Mouse (Mus musculus) embryonic facial prominence, embryonic 14.5 days (tissue): ENCODE results near the gene Mrpl12. TPM values are rescaled to one million over a fixed set of nuclear protein-coding genes. Genes with fewer than 3 reads are reported as not detected.

Experiments used
- ATAC-seq: fragments of 200-750 bp; cut with Nextera tagmentation; 2 replicates; pipeline ENCODE4 v1.8.0; 2017; ENCODE audit warnings: low read depth, moderate number of reproducible peaks, moderate TSS enrichment
- DNase-seq: peaks from one replicate; pipeline ENCODE4 v3.0.0-alpha.2; 2015; ENCODE audit warnings: low spot score
- H3K27ac ChIP-seq: fragments of 300-500 bp; sonication (generic); replicated peaks from 2 replicates; pipeline ENCODE4 v1.5.1; 2014; ENCODE audit warnings: low read depth, mild to moderate bottlenecking, low read length, moderate library complexity
- H3K27me3 ChIP-seq: fragments of 300-500 bp; sonication (generic); replicated peaks from 2 replicates; pipeline ENCODE4 v1.6.1; 2014; ENCODE audit warnings: low read length; ENCODE audit not compliant: control insufficient read depth, insufficient read depth
- H3K36me3 ChIP-seq: fragments of 300-500 bp; sonication (generic); 2 replicates; pipeline ENCODE4 v1.6.1; 2014; ENCODE audit warnings: low read length, mixed read lengths; ENCODE audit not compliant: control insufficient read depth, insufficient read depth
- H3K4me1 ChIP-seq: fragments of 300-500 bp; sonication (generic); 2 replicates; pipeline ENCODE4 v1.6.1; 2014; ENCODE audit warnings: antibody characterized with exemption, low read length; ENCODE audit not compliant: control insufficient read depth, insufficient read depth
- H3K4me2 ChIP-seq: fragments of 300-500 bp; sonication (generic); 2 replicates; pipeline ENCODE4 v1.6.1; 2014; ENCODE audit warnings: low read depth, mild to moderate bottlenecking, low read length, moderate library complexity, mixed read lengths
- H3K4me3 ChIP-seq: fragments of 300-500 bp; sonication (generic); 2 replicates; pipeline ENCODE4 v1.5.1; 2014; ENCODE audit warnings: low read depth, mild to moderate bottlenecking, low read length
- H3K9ac ChIP-seq: fragments of 300-500 bp; sonication (generic); 2 replicates; pipeline ENCODE4 v1.6.1; 2014; ENCODE audit warnings: low read depth, mild to moderate bottlenecking, low read length, moderate library complexity, mixed read lengths
- H3K9me3 ChIP-seq: fragments of 300-500 bp; sonication (generic); 2 replicates; pipeline ENCODE4 v1.6.1; 2016; ENCODE audit warnings: low read length; ENCODE audit not compliant: control insufficient read depth
- WGBS: fragments of 180-500 bp; shearing (Covaris S2); extraction: QIAGEN DNeasy Blood & Tissue Kit; methylation state at CpG from one replicate; pipeline ENCODE4 v1.1.7; 2014; 5-methylcytosine and 5-hydroxymethylcytosine counted together
- polyA plus RNA-seq: library from polyadenylated mRNA; unstranded; fragments of >200 nt; fragmentation: Nextera tagmentation; extraction: Ambion mirVana; gene quantifications from 2 replicates; pipeline ENCODE4 v1.2.1, GENCODE M21; 2014

The Mrpl12 gene
- polyA plus RNA-seq, 1 experiment from 2014 or later = 148 TPM

DNA sequence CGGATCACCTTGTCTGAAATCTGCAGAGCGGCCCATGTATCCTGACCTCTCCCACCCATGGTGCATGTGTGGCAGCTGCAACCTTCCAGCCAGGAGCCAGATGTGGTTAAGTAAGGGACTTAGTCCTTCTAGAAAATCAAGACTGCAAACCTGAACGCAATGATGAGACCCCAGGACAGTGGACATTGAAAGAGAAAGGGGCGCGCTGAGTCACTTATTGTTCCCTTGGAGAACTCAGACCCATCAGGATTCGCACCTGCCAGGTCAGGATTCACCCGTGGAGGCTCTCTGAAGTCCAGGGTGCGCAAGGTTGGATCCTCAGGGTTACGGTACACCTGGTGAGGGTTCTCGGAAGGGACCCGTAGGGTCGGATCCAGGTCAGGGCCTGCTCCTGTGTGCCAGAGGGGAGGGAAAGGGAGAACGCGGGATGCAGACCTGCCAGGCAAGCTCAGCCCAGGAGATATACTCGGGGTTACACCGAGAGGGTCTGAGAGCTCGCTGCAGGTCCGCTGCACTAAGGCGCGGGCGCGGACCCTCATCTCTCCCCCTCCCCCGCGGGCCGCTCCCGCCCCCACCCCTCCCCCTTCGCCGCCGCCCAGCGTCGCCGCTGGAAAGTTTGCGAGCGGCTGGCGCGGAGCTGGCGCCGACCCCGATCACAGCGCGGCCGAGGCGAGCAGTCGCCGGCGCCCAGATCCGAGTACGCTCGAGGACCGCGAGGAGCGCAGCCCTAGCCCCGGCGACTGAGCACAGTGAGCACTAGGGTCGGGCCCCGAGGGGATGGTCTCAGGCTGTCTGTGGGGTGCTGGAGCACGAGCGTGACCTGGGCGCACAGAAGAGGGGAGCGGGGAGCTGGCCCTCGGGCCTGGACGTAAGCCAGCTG lies 45.9 kb downstream of the Mrpl12 start, which contains the start of gene Gcgr:
TSS of gene Gcgr (plus strand) at position 615 of the 880 bp plus-strand sequence.
- peak within 1 kb of the TSS; percentile 66 for H3K9ac ChIP-seq
- H3K27ac ChIP-seq = no peak within 1 kb of the TSS
- 0 out of 2 replicates have a peak, but pooled peaks cover 4% of the 10 kb centered on the region for H3K4me1 ChIP-seq
- no peaks in the 10 kb centered on the region for H3K36me3 ChIP-seq
- 13% methylated on average over 27 of the region's 62 CpGs for WGBS
- no peaks in the 10 kb centered on the region for H3K9me3 ChIP-seq
- H3K4me2 ChIP-seq = peak within 1 kb of the TSS; percentile 88
- H3K4me3 ChIP-seq = peak within 1 kb of the TSS; percentile 44
- DNase-seq (no peak), ATAC-seq (peak; percentile 41)
- peaks cover 57% of the 10 kb centered on the region for H3K27me3 ChIP-seq

DNA sequence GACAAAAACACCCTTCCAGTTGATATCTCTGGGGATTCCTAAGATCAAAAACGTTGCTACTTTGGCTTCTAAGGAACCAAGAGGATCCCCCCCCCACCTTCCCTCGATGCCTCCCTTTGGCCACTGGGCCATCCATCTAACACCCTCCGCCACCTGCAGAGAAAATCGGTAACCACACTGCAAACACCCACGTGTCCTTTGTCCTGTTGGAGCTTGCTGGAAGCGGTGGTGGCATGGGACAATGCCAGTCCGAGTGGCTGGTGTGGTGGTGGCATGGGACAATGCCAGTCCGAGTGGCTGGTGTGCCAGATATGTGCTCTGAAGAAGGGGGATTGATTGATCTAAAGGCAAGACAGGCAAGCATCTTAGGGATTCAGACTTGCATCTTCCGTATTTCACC lies 47.2 kb downstream of the Mrpl12 start:
- no peak overlapping the region for H3K4me2 ChIP-seq
- H3K4me1 ChIP-seq = 0 out of 2 replicates have a peak, but pooled peaks cover 4% of the 10 kb centered on the region

DNA sequence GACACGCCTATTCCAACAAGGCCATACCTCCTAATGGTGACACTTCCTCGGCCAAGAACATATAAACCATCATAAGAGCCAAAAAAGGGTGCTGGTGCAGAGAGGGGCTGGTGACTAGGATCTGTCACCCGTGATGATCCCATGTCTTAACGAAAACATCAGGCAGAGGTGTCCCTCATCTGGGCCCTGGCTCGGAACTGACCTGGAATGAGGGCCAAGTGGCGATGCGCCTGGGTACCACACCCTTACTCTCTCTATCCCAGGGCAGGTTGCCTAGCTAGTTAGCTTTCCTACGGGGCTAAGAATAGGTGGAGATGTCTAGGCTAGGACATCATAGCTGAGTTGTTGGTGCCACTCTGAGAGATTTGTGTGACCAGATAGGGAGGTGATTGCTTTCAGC lies 49.7 kb downstream of the Mrpl12 start:
- Histone ChIP-seq H3K9ac (no peak overlapping the region), H3K9me3 (no peaks in the 10 kb centered on the region), H3K27ac (no peak overlapping the region), H3K36me3 (no peaks in the 10 kb centered on the region), H3K4me1 (peaks cover 11% of the 10 kb centered on the region), H3K4me3 (no peak overlapping the region), H3K27me3 (peaks cover 46% of the 10 kb centered on the region), H3K4me2 (no peak overlapping the region)
- WGBS = 82% methylated on average over 8 of the region's 8 CpGs
- ATAC-seq (no peak), DNase-seq (no peak)

More for the DNA sequence above, 47.2 kb downstream of the Mrpl12 start:
- Histone ChIP-seq H3K27ac (no peak overlapping the region), H3K9me3 (no peaks in the 10 kb centered on the region), H3K4me3 (no peak overlapping the region), H3K27me3 (peaks cover 57% of the 10 kb centered on the region), H3K9ac (no peak overlapping the region), H3K36me3 (no peaks in the 10 kb centered on the region)
- 30% methylated on average over 9 of the region's 9 CpGs for WGBS
- DNase-seq = no peak
- ATAC-seq = no peak

- ATAC-seq = no peak
- no peak overlapping the region for H3K4me3 ChIP-seq
- no peak overlapping the region for H3K9ac ChIP-seq
- H3K4me1 ChIP-seq = peaks cover 20% of the 10 kb centered on the region
- H3K9me3 ChIP-seq = no peaks in the 10 kb centered on the region
- WGBS = 69% methylated on average over 3 of the region's 3 CpGs
- DNase-seq = no peak
- H3K36me3 ChIP-seq = no peaks in the 10 kb centered on the region
- peaks cover 35% of the 10 kb centered on the region for H3K27me3 ChIP-seq
- H3K4me2 ChIP-seq = no peak overlapping the region
- no peak overlapping the region for H3K27ac ChIP-seq
These were observed 50.7 kb downstream of the Mrpl12 start for GRCm38 (mm10) chr11:120535145-120535544.

DNA sequence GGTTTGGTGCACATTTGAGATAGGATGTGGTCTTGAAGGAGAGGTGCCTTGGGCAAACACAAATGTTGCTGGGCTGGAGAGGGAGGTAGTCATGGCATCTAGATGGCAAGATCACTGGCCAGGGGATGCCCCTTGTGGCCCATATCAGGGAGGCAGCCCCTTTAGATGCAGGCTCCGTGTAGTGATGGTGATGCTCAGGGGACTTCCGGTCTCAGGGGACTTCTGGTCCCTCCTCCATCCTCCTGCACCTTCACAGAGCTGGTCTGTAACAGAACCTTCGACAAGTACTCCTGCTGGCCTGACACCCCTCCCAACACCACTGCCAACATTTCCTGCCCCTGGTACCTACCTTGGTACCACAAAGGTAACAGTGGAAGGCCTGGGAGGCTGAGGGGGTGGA lies 51.4 kb downstream of the Mrpl12 start:
- Histone ChIP-seq H3K9ac (no peak overlapping the region), H3K4me3 (no peak overlapping the region), H3K4me2 (no peak overlapping the region), H3K27ac (no peak overlapping the region), H3K27me3 (peaks cover 29% of the 10 kb centered on the region), H3K9me3 (no peaks in the 10 kb centered on the region), H3K4me1 (peaks cover 16% of the 10 kb centered on the region), H3K36me3 (no peaks in the 10 kb centered on the region)
- DNase-seq = no peak
- 58% methylated on average over 3 of the region's 3 CpGs for WGBS
- ATAC-seq = no peak

GRCm38 (mm10) chr11:120538485-120538884 lies 54.1 kb downstream of the Mrpl12 start:
- 59% methylated on average over 3 of the region's 3 CpGs for WGBS
- Histone ChIP-seq H3K36me3 (peaks cover 19% of the 10 kb centered on the region), H3K27me3 (0 out of 2 replicates have a peak, but pooled peaks cover 4% of the 10 kb centered on the region), H3K9me3 (no peaks in the 10 kb centered on the region), H3K4me2 (no peak overlapping the region), H3K4me1 (peaks cover 16% of the 10 kb centered on the region), H3K4me3 (no peak overlapping the region), H3K9ac (no peak overlapping the region), H3K27ac (no peak overlapping the region)
- DNase-seq = peak; percentile 15
- no peak for ATAC-seq

Other genes with a start within 250 kb of the Mrpl12 start
- 2,264 and 2,593 TPM in 2 replicates for gene Actg1, start 136.1 kb upstream of the Mrpl12 start, polyA plus RNA-seq
- gene Fscn2, start 123.1 kb upstream of the Mrpl12 start, polyA plus RNA-seq = 0.48 and 1.1 TPM in 2 replicates
- gene Faap100, start 105.8 kb upstream of the Mrpl12 start, polyA plus RNA-seq = 30.0 and 32.7 TPM in 2 replicates
- gene Nploc4, start 46.9 kb upstream of the Mrpl12 start, polyA plus RNA-seq = 38.1 and 44.6 TPM in 2 replicates
- 0.63 TPM in 1 of 2 replicates, not detected in the other for gene Tspan10, start 42.0 kb upstream of the Mrpl12 start, polyA plus RNA-seq
- not detected in 2 replicates for gene Pde6g, start 31.1 kb upstream of the Mrpl12 start, polyA plus RNA-seq
- gene Oxld1, start 26.5 kb upstream of the Mrpl12 start, polyA plus RNA-seq = 12.8 and 15.3 TPM in 2 replicates
- 27.7 and 27.9 TPM in 2 replicates for gene Ccdc137, start 26.5 kb upstream of the Mrpl12 start, polyA plus RNA-seq
- gene Arl16, start 17.0 kb upstream of the Mrpl12 start, polyA plus RNA-seq = 43.2 and 46.4 TPM in 2 replicates
- 47.6 and 53.1 TPM in 2 replicates for gene Slc25a10, start 7.2 kb downstream of the Mrpl12 start, polyA plus RNA-seq
- 1.0 and 1.4 TPM in 2 replicates for gene Gcgr, start 46.1 kb downstream of the Mrpl12 start, polyA plus RNA-seq
- gene Mcrip1, start 65.1 kb downstream of the Mrpl12 start, polyA plus RNA-seq = 238 and 253 TPM in 2 replicates
- gene Ppp1r27, start 66.5 kb downstream of the Mrpl12 start, polyA plus RNA-seq = 9.6 and 9.7 TPM in 2 replicates
- gene P4hb, start 88.6 kb downstream of the Mrpl12 start, polyA plus RNA-seq = 996 and 1,037 TPM in 2 replicates
- gene Arhgdia, start 97.0 kb downstream of the Mrpl12 start, polyA plus RNA-seq = 558 and 609 TPM in 2 replicates
- 406 and 433 TPM in 2 replicates for gene Alyref, start 113.8 kb downstream of the Mrpl12 start, polyA plus RNA-seq
- gene Anapc11, start 113.8 kb downstream of the Mrpl12 start, polyA plus RNA-seq = 238 and 242 TPM in 2 replicates
- 1.3 and 1.8 TPM in 2 replicates for gene Npb, start 123.9 kb downstream of the Mrpl12 start, polyA plus RNA-seq
- 88.8 and 97.5 TPM in 2 replicates for gene Pcyt2, start 133.3 kb downstream of the Mrpl12 start, polyA plus RNA-seq
- gene Sirt7, start 140.6 kb downstream of the Mrpl12 start, polyA plus RNA-seq = 21.8 and 23.0 TPM in 2 replicates
- 26.3 and 26.8 TPM in 2 replicates for gene Mafg, start 149.0 kb downstream of the Mrpl12 start, polyA plus RNA-seq
- 56.7 and 64.7 TPM in 2 replicates for gene Pycr1, start 159.2 kb downstream of the Mrpl12 start, polyA plus RNA-seq
- 3.4 and 3.6 TPM in 2 replicates for gene Myadml2, start 163.5 kb downstream of the Mrpl12 start, polyA plus RNA-seq
- gene Notum, start 176.6 kb downstream of the Mrpl12 start, polyA plus RNA-seq = 3.6 and 4.9 TPM in 2 replicates
- 93.1 and 100.0 TPM in 2 replicates for gene Aspscr1, start 188.4 kb downstream of the Mrpl12 start, polyA plus RNA-seq
- 139 and 145 TPM in 2 replicates for gene Cenpx, start 229.1 kb downstream of the Mrpl12 start, polyA plus RNA-seq
- 46.5 and 50.7 TPM in 2 replicates for gene Lrrc45, start 229.3 kb downstream of the Mrpl12 start, polyA plus RNA-seq
- 16.5 and 16.6 TPM in 2 replicates for gene Rac3, start 236.9 kb downstream of the Mrpl12 start, polyA plus RNA-seq
- 23.5 and 27.0 TPM in 2 replicates for gene Dcxr, start 242.7 kb downstream of the Mrpl12 start, polyA plus RNA-seq
- 58.3 and 113 TPM in 2 replicates for gene Cbr2, start 247.5 kb downstream of the Mrpl12 start, polyA plus RNA-seq